ENCODE assay signal across 14 mouse cellular contexts in the genomic region with DNA sequence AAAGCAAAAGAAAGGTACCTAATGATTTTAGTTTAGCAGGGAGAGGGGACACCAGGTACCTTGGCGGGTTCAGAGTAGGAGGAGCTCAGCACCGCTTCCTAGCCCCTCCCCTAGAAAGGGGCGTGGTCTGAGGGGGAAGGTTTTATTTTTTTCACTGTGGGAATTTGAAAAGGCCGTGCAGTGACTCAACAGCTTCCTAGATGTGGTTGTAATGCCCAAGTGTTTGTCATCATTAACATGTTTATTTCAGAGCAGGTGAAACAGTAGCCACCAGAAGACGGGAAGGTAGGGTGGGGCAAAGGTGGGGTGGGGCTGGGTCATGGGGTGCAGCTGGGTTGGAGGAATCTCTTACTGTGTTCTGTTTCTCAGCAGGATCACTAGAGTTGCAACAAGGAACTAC.
"Had no signal": no experiment of that assay in that cellular context is flagged by ENCODE, and none has a peak within 500 bp of the region (broad histone marks: within the 10 kb centered on the region; RNA-seq: fewer than 3 reads in every experiment).

No protein-coding gene starts in this region.

- H3K27ac ChIP-seq: kidney, embryonic 15.5 days; left cerebral cortex, adult 2 months; liver, embryonic 13.5 days; midbrain, embryonic 12.5 days; neural tube, embryonic 13.5 days had no signal

- H3K36me3 ChIP-seq: kidney, embryonic 15.5 days; liver, embryonic 13.5 days; midbrain, embryonic 12.5 days; neural tube, embryonic 13.5 days had no signal

- H3K4me3 ChIP-seq: kidney, embryonic 15.5 days; left cerebral cortex, adult 2 months; liver, embryonic 13.5 days; midbrain, embryonic 12.5 days; myocyte; neural tube, embryonic 13.5 days had no signal

- H3K4me1 ChIP-seq: kidney, embryonic 15.5 days; liver, embryonic 13.5 days; midbrain, embryonic 12.5 days; neural tube, embryonic 13.5 days had no signal

- DNase-seq: kidney, adult 8-10 months; kidney, postnatal 10 days; kidney, postnatal 36 days; layer of hippocampus, postnatal 36 days; liver, embryonic 13.5 days; lung, adult 2 months; lung, postnatal 14 days; lung, postnatal 4 days; thymus, postnatal 25 days had no signal

- H3K9ac ChIP-seq: kidney, embryonic 15.5 days; liver, embryonic 13.5 days; midbrain, embryonic 12.5 days; neural tube, embryonic 13.5 days had no signal

- H3K9me3 ChIP-seq: kidney, embryonic 15.5 days; liver, embryonic 13.5 days; midbrain, embryonic 12.5 days; neural tube, embryonic 13.5 days had no signal

- H3K27me3 ChIP-seq: kidney, embryonic 15.5 days; liver, embryonic 13.5 days; midbrain, embryonic 12.5 days; neural tube, embryonic 13.5 days had no signal
